Mouse (Mus musculus) neural tube, embryonic 14.5 days (tissue): ENCODE results near the gene Baiap2. TPM values are rescaled to one million over a fixed set of nuclear protein-coding genes. Genes with fewer than 3 reads are reported as not detected.

Experiments
- ATAC-seq: fragments of 200-750 bp; cut with Nextera tagmentation; 2 replicates; pipeline ENCODE4 v1.8.0; 2017; ENCODE audit warnings: low read depth, mild to moderate bottlenecking, moderate TSS enrichment, moderate library complexity
- H3K27ac ChIP-seq: fragments of 300-500 bp; sonication (generic); 2 replicates; pipeline ENCODE4 v1.5.1; 2014; ENCODE audit warnings: low read depth, mild to moderate bottlenecking, control low read depth, low read length, moderate library complexity, mixed read lengths
- H3K27me3 ChIP-seq: fragments of 300-500 bp; sonication (generic); 2 replicates; pipeline ENCODE4 v1.6.1; 2014; ENCODE audit warnings: low read length; ENCODE audit not compliant: control insufficient read depth, insufficient read depth
- H3K36me3 ChIP-seq: fragments of 300-500 bp; sonication (generic); 2 replicates; pipeline ENCODE4 v1.6.1; 2014; ENCODE audit warnings: low read length, mixed read lengths; ENCODE audit not compliant: control insufficient read depth, insufficient read depth
- H3K4me1 ChIP-seq: fragments of 300-500 bp; sonication (generic); 2 replicates; pipeline ENCODE4 v1.6.1; 2014; ENCODE audit warnings: low read length; ENCODE audit not compliant: control insufficient read depth, insufficient read depth
- H3K4me2 ChIP-seq: fragments of 300-500 bp; sonication (generic); 2 replicates; pipeline ENCODE4 v1.6.1; 2014; ENCODE audit warnings: mild to moderate bottlenecking, low read depth, low read length, control low read depth
- H3K4me3 ChIP-seq: fragments of 300-500 bp; sonication (generic); 2 replicates; pipeline ENCODE4 v1.5.1; 2014; ENCODE audit warnings: low read depth, low read length, control low read depth, mixed read lengths
- H3K9ac ChIP-seq: fragments of 300-500 bp; sonication (generic); replicated peaks from 2 replicates; pipeline ENCODE4 v1.6.1; 2014; ENCODE audit warnings: low read depth, mild to moderate bottlenecking, control low read depth, low read length, mixed read lengths
- H3K9me3 ChIP-seq: fragments of 300-500 bp; sonication (generic); 2 replicates; pipeline ENCODE4 v1.6.1; 2016; ENCODE audit warnings: low read length; ENCODE audit not compliant: control insufficient read depth
- WGBS: fragments of 180-500 bp; shearing (Covaris S2); extraction: QIAGEN DNeasy Blood & Tissue Kit; methylation state at CpG from one replicate; pipeline ENCODE4 v1.1.7; 2014; 5-methylcytosine and 5-hydroxymethylcytosine counted together
- polyA plus RNA-seq: library from polyadenylated mRNA; unstranded; fragments of >200 nt; fragmentation: Nextera tagmentation; extraction: Ambion mirVana; gene quantifications from 2 replicates; pipeline ENCODE4 v1.2.1, GENCODE M21; 2014

The Baiap2 gene
- polyA plus RNA-seq, 1 experiment from 2014 or later, result 13.7 TPM

DNA sequence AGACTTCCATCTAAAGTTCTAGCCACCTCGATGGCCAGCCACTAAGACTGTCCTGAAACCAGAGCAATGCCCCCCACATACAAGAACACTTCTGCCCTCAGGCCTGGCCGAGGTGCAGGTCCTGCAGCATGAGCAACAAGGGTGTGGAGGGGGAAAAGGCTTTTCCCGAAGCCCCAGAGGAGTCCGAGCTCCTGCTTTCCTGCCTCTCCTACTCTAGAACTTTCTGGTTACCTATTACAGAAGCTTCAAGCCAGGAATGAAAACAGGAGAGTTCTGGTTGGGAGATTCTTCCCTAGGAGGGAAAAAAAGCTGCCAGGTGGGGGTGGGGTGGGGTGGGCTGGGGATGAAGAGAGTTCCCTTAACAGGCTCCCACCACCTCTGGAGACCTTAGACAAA lies 2.9 kb upstream of the Baiap2 start:
- Histone ChIP-seq H3K4me3 (no peak overlapping the region), H3K9me3 (no peaks in the 10 kb centered on the region), H3K27me3 (no peaks in the 10 kb centered on the region), H3K36me3 (no peaks in the 10 kb centered on the region), H3K9ac (no peak overlapping the region), H3K4me1 (peaks cover 24% of the 10 kb centered on the region), H3K27ac (no peak overlapping the region), H3K4me2 (no peak overlapping the region)
- 73% methylated on average over 4 of the region's 4 CpGs for WGBS
- ATAC-seq, result no peak

DNA sequence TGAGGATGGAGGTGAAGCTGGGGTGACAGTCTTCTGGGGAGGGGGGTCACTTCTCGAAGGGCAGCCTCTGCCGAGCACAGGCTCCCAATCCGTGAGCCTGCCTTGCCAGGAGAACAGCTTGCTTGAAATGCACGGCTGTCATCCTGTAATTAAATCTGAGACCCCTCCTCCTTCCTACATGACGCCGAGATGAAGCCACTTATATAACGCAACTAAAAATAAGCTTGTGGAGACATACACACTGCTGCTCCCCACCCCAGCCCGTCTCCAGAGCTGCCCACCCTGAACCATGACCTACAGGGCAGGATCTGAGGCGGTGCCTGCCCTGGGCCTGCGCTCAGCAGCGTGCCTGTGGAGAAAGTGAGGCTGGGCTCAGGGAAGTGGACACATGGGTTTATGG lies 2.4 kb upstream of the Baiap2 start:
- Histone ChIP-seq H3K4me3 (no peak overlapping the region), H3K27me3 (no peaks in the 10 kb centered on the region), H3K4me2 (no peak overlapping the region), H3K9ac (no peak overlapping the region), H3K4me1 (peaks cover 24% of the 10 kb centered on the region), H3K27ac (no peak overlapping the region), H3K9me3 (no peaks in the 10 kb centered on the region), H3K36me3 (no peaks in the 10 kb centered on the region)
- 55% methylated on average over 11 of the region's 11 CpGs for WGBS
- ATAC-seq, result no peak

DNA sequence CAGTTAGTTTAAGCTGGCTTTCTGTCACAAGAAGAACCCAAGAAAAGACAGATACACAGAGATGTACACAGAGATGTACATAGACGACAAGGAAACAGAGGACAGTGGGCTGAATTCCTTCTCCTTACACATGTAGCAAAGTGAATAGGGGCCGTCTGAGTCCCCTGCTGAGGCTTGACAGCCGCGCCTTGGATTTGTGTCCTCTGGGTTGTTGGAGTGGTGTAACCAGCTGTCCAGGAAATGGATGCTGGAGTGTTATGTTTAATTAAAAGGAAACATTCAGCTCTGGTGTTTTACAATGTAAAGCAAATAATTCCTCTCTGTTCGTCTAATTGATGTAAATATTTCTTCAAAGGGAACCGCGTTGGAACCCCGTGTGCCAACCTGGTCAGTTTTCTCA lies 769 bp upstream of the Baiap2 start:
- Histone ChIP-seq H3K4me2 (peak overlapping the region; percentile 98), H3K4me3 (peak overlapping the region; percentile 69), H3K36me3 (no peaks in the 10 kb centered on the region), H3K4me1 (peaks cover 22% of the 10 kb centered on the region), H3K9ac (no peak overlapping the region), H3K9me3 (no peaks in the 10 kb centered on the region), H3K27me3 (no peaks in the 10 kb centered on the region), H3K27ac (no peak overlapping the region; the same call in 1 of the 2 replicates)
- ATAC-seq, result no peak
- WGBS, result 2% methylated on average over 8 of the region's 8 CpGs

DNA sequence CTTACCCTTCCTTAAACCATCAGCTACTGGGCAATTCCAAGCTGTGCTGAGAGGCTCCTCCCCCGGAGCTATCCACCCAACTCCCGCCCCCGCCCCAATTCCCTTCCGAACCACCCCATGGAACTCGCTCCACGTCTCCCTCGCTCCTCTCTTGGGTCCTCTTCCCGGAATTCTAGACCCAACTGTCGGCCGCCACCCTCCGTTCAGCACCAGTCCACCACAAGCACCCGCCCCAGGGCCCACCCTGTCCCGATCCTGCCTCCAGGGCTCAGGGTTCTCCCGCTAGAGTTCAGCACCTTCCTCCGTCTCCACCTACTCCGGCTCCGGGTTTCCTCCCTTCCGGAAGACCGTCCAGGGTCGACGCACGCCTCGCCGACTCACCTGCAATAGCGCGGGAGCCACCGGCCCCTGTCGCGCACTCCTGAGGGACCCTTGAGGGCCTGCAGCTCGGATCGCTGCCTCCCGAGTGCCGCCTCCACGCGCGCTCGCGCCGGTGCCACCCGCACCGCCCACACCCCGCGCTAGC lies 299 bp upstream of the Baiap2 start:
- Histone ChIP-seq H3K4me1 (peaks cover 19% of the 10 kb centered on the region), H3K36me3 (no peaks in the 10 kb centered on the region), H3K27ac (peak overlapping the region; percentile 69), H3K9ac (peak overlapping the region; percentile 52), H3K9me3 (no peaks in the 10 kb centered on the region), H3K4me3 (peak overlapping the region; percentile 69), H3K4me2 (peak overlapping the region; percentile 98), H3K27me3 (no peaks in the 10 kb centered on the region)
- peak; percentile 10 for ATAC-seq
- WGBS, result under 1% methylated on average over 37 of the region's 43 CpGs

DNA sequence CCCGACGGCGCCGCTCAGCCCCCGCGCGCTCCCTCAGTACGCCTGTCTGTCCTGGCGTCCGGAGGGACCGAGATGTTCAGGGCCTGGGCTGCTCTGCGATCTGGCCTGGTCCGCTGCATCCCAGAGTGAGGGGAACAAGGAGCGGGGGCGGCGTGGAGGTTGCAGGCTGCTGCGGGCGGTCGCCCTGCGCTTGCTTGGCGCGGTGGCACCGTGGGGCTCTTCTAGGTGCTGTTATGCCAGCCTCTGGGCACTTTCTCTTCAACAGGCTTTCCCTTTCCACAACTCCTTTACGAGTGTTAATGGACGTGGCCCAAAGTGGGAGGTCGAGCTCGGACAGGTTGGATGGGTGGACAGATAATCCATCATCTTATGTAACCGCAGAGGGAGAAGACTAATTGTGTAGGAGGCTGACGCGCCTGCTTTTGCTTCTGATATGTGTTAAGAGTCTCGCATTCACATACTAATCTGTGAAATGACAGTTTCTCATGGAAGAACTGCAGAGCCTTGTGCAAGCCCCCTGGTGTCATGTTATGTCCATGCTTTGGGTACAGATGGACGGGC lies 945 bp downstream of the Baiap2 start:
- H3K9me3 ChIP-seq, result no peaks in the 10 kb centered on the region
- H3K4me1 ChIP-seq, result peaks cover 19% of the 10 kb centered on the region
- H3K36me3 ChIP-seq, result no peaks in the 10 kb centered on the region
- 4% methylated on average over 32 of the region's 32 CpGs for WGBS
- H3K27me3 ChIP-seq, result no peaks in the 10 kb centered on the region
- peak overlapping the region; percentile 98 for H3K4me2 ChIP-seq
- ATAC-seq, result peak; percentile 10; the same call in 1 of the 2 replicates
- peak overlapping the region; percentile 69 for H3K4me3 ChIP-seq
- H3K27ac ChIP-seq, result peak overlapping the region; percentile 57; the same call in 1 of the 2 replicates
- peak overlapping the region; percentile 62 for H3K9ac ChIP-seq

DNA sequence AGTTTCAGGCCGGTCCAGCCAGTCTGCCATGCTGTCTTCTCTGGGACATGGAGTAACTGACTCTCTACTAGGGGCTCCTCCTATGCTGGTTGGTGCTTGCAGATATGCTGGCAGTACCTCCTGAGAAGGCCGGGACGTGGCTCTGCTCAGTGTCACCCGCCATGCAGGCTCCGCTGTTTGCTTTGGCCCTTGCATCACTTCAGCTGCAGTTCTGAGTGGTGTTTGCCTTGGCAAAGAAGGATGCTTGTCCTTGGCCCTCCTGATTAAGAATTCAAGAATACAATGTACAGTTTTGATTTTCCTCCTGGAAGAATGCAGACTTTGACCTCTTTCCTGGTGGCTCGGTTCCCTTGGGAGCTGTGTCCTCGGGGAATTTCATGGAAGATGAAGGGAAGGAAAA lies 2.8 kb downstream of the Baiap2 start:
- H3K4me1 ChIP-seq, result peaks cover 17% of the 10 kb centered on the region

DNA sequence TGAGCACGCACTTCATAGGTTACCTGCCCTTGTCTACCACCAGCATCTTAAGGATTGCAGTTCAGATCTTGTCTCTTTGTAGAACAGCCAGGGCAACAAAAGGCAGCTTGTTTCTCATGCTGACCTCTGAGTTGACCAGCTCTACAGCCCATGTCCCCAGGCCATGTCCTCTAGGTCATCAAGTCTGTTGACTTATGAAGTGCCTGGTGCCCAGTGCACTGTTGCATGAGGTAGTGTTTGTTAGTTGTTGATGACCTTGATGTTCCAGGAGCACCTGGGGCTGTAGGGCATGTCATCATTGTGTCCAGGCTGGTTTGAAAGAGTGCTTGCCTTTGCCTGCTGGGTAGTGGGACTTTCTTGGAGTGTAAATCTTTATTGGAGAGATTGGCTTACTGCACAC lies 4.9 kb downstream of the Baiap2 start:
- H3K27me3 ChIP-seq, result no peaks in the 10 kb centered on the region
- no peak for ATAC-seq
- H3K4me2 ChIP-seq, result no peak overlapping the region
- H3K9me3 ChIP-seq, result no peaks in the 10 kb centered on the region
- H3K27ac ChIP-seq, result no peak overlapping the region
- H3K9ac ChIP-seq, result no peak overlapping the region
- 96% methylated on average over 1 of the region's 1 CpGs for WGBS
- no peak overlapping the region for H3K4me3 ChIP-seq
- H3K36me3 ChIP-seq, result no peaks in the 10 kb centered on the region
- peaks cover 8% of the 10 kb centered on the region; the same call in 1 of the 2 replicates for H3K4me1 ChIP-seq

More for the DNA sequence above, 2.8 kb downstream of the Baiap2 start:
- no peak overlapping the region for H3K4me2 ChIP-seq
- H3K4me3 ChIP-seq, result no peak overlapping the region
- no peak for ATAC-seq
- no peak overlapping the region for H3K9ac ChIP-seq
- H3K36me3 ChIP-seq, result no peaks in the 10 kb centered on the region
- WGBS, result 85% methylated on average over 7 of the region's 7 CpGs
- no peak overlapping the region for H3K27ac ChIP-seq
- no peaks in the 10 kb centered on the region for H3K27me3 ChIP-seq
- H3K9me3 ChIP-seq, result no peaks in the 10 kb centered on the region

DNA sequence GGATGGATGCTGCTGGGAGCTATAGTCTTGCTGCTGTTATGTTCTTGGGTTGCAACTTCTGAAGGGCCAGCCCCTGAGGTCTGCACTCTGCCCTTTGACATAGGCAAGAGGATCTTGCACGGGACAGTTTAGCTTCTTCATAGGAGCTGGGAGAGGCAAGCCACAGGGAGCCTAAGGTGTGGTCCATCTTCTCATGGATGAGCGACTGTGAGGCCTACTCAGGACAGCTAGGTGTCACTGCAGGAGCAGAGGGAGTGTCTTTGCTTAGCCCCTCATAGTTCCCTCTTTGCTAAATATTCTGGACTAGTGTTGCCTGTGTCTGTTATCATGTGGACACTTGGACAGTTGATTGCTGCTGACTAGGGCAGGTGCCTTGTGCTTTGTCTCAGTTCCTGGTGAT lies 5.3 kb downstream of the Baiap2 start:
- Histone ChIP-seq H3K4me3 (no peak overlapping the region), H3K36me3 (no peaks in the 10 kb centered on the region), H3K27ac (no peak overlapping the region), H3K9ac (no peak overlapping the region), H3K27me3 (no peaks in the 10 kb centered on the region), H3K4me2 (no peak overlapping the region), H3K9me3 (no peaks in the 10 kb centered on the region), H3K4me1 (peaks cover 8% of the 10 kb centered on the region; the same call in 1 of the 2 replicates)
- ATAC-seq, result no peak
- 54% methylated on average over 2 of the region's 2 CpGs for WGBS

DNA sequence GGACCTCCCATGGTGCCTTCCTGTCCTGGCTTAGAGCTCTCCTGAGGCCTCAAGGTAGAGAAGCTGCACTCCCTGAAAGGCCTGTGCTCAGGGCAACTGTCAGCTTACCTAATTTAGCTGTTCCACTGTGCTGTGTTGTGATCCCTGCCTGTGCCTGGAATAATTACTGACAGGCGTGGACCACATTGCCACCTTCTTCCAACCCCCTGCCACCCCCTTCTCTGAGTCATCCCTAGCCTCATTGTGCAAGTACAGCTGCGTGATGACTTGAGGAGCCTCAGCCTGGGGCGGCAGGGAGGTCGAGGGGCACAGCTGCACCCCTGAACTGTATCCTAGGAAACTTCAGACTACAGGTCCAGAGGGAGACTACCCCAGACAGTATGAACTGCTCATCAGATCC lies 5.7 kb downstream of the Baiap2 start:
- WGBS, result 81% methylated on average over 4 of the region's 4 CpGs
- H3K4me2 ChIP-seq, result no peak overlapping the region
- H3K36me3 ChIP-seq, result no peaks in the 10 kb centered on the region
- peaks cover 7% of the 10 kb centered on the region; the same call in 1 of the 2 replicates for H3K4me1 ChIP-seq
- H3K9ac ChIP-seq, result no peak overlapping the region
- H3K4me3 ChIP-seq, result no peak overlapping the region
- H3K9me3 ChIP-seq, result no peaks in the 10 kb centered on the region
- H3K27ac ChIP-seq, result no peak overlapping the region
- ATAC-seq, result no peak
- H3K27me3 ChIP-seq, result no peaks in the 10 kb centered on the region
